Mouse (Mus musculus) hindbrain, embryonic 10.5 days (tissue): ENCODE data around the gene Ano6. TPM values are rescaled to one million over a fixed set of nuclear protein-coding genes. Genes with fewer than 3 reads are reported as not detected.

ENCODE experiments used
- DNase-seq: peaks from one replicate; pipeline ENCODE4 v3.0.0-alpha.2; 2017; ENCODE audit warnings: low spot score
- H3K27ac ChIP-seq: fragments of 300-500 bp; sonication (generic); 2 replicates; pipeline ENCODE4 v1.5.1; 2016; ENCODE audit warnings: mild to moderate bottlenecking, moderate library complexity
- H3K27me3 ChIP-seq: fragments of 300-500 bp; sonication (generic); 2 replicates; pipeline ENCODE4 v1.6.1; 2016; ENCODE audit warnings: mild to moderate bottlenecking; ENCODE audit not compliant: poor library complexity, insufficient read depth, severe bottlenecking
- H3K36me3 ChIP-seq: fragments of 300-500 bp; sonication (generic); 2 replicates; pipeline ENCODE4 v1.6.1; 2016; ENCODE audit warnings: mild to moderate bottlenecking, moderate library complexity
- H3K4me1 ChIP-seq: fragments of 300-500 bp; sonication (generic); replicated peaks from 2 replicates; pipeline ENCODE4 v1.6.1; 2016; ENCODE audit warnings: mild to moderate bottlenecking
- H3K4me3 ChIP-seq: fragments of 300-500 bp; sonication (generic); 2 replicates; pipeline ENCODE4 v1.5.1; 2016; ENCODE audit warnings: mild to moderate bottlenecking, moderate library complexity
- H3K9me3 ChIP-seq: fragments of 300-500 bp; sonication (generic); 2 replicates; pipeline ENCODE4 v1.6.1; 2016; ENCODE audit warnings: mild to moderate bottlenecking, moderate library complexity
- WGBS: fragments of 180-500 bp; shearing (Covaris S2); methylation state at CpG from one replicate; pipeline ENCODE4 v1.1.7; 2016; 5-methylcytosine and 5-hydroxymethylcytosine counted together
- polyA plus RNA-seq: library from polyadenylated mRNA; unstranded; fragments of >200 nt; fragmentation: Nextera tagmentation; extraction: Ambion mirVana; gene quantifications from 2 replicates; pipeline ENCODE4 v1.2.1, GENCODE M21; 2016

Gene Ano6
- polyA plus RNA-seq, 1 experiment from 2014 or later: 31.1 TPM

- Histone ChIP-seq H3K27me3 (no peaks in the 10 kb centered on the region), H3K4me3 (no peak overlapping the region), H3K4me1 (peaks cover 45% of the 10 kb centered on the region), H3K36me3 (0 out of 2 replicates have a peak, but pooled peaks cover 4% of the 10 kb centered on the region), H3K27ac (no peak overlapping the region), H3K9me3 (0 out of 2 replicates have a peak, but pooled peaks cover 2% of the 10 kb centered on the region)
- 88% methylated on average over 10 of the region's 10 CpGs for WGBS
- DNase-seq: no peak
Observed at GRCm38 (mm10) chr15:95884658-95885620, 94.3 kb downstream of the Ano6 start.

DNA sequence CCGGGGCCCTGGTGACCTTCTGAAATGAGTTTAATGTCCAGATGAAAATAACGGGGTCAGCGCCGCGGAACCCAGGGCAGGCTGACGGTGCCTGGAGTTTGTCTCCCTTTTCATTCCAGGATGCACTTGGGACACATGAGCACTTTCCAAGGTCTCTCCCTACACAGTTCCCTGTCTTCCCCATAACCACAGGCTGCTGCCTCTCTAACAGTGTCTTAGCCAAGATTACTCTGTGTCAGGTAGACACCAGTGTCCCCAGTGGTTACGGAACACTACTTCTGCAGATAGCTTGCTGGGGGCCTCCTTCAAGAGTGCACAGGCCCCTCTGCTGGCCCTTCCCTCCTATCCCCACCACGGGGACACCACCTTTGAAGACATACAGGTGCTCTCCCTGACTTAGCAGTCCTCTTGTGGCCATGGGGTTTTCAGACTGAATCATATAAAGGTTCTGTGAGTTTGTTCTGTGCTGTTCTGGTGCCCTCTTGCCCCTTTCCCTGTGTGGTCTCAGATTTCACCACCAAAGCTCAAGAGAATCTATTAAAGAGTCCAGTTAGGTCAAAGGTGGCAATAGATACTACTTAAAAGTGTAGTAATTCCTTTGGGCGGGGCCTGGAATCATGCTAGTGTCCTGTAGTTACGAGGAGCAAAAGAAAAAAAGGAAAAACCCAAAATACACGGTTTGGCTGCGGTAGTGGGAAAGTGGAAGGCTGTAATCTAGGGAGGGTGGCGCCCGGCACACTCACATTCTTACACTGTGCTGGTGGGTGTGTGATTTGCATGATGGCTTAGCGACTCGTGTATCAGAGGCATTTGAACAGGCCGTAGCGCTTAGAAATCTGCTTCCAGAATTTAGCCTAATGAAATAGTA is 95.5 kb downstream of the Ano6 start:
- Histone ChIP-seq H3K4me1 (peaks cover 34% of the 10 kb centered on the region), H3K36me3 (0 out of 2 replicates have a peak, but pooled peaks cover 5% of the 10 kb centered on the region), H3K27me3 (no peaks in the 10 kb centered on the region), H3K4me3 (no peak overlapping the region), H3K27ac (0 out of 2 replicates have a peak overlapping the region, but pooled peaks have one; percentile 1), H3K9me3 (0 out of 2 replicates have a peak, but pooled peaks cover 3% of the 10 kb centered on the region)
- DNase-seq: no peak
- WGBS: 78% methylated on average over 18 of the region's 18 CpGs

- Histone ChIP-seq H3K27me3 (no peaks in the 10 kb centered on the region), H3K4me1 (peaks cover 34% of the 10 kb centered on the region), H3K36me3 (0 out of 2 replicates have a peak, but pooled peaks cover 5% of the 10 kb centered on the region), H3K9me3 (0 out of 2 replicates have a peak, but pooled peaks cover 3% of the 10 kb centered on the region), H3K4me3 (no peak overlapping the region), H3K27ac (no peak overlapping the region)
- DNase-seq: no peak
- 51% methylated on average over 5 of the region's 5 CpGs for WGBS
Observed at GRCm38 (mm10) chr15:95887365-95887764, 96.7 kb downstream of the Ano6 start.

- no peak overlapping the region for H3K27ac ChIP-seq
- 82% methylated on average over 5 of the region's 5 CpGs for WGBS
- H3K9me3 ChIP-seq: 0 out of 2 replicates have a peak, but pooled peaks cover 3% of the 10 kb centered on the region
- H3K27me3 ChIP-seq: no peaks in the 10 kb centered on the region
- H3K36me3 ChIP-seq: 0 out of 2 replicates have a peak, but pooled peaks cover 5% of the 10 kb centered on the region
- no peak for DNase-seq
- H3K4me1 ChIP-seq: peaks cover 34% of the 10 kb centered on the region
- H3K4me3 ChIP-seq: no peak overlapping the region
Observed at GRCm38 (mm10) chr15:95888556-95888955, 97.9 kb downstream of the Ano6 start.

DNA sequence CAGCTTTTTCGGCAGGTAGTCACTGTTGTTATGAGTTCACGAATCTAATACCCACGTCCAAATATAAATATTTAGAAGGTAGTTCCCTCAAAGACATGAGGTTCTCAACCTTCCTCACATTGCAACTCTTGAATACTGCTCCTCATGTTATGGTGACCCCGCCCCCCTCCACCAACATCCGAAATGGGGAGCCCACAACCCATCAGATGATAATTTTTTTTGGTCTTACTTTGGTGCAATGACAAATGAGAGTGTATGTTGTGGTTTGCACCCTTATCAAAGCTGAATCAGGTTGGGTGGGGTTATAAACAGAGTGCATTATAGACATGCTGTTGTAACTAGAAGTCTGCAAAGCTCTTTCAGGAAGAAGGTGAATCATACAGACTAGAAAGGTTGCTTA is 99.7 kb downstream of the Ano6 start:
- DNase-seq: no peak
- peaks cover 34% of the 10 kb centered on the region for H3K4me1 ChIP-seq
- H3K27ac ChIP-seq: no peak overlapping the region
- WGBS: 87% methylated on average over 5 of the region's 5 CpGs
- no peaks in the 10 kb centered on the region for H3K27me3 ChIP-seq
- H3K36me3 ChIP-seq: peaks cover 15% of the 10 kb centered on the region
- H3K4me3 ChIP-seq: no peak overlapping the region
- 0 out of 2 replicates have a peak, but pooled peaks cover 3% of the 10 kb centered on the region for H3K9me3 ChIP-seq

GRCm38 (mm10) chr15:95892171-95892570 is 101.5 kb downstream of the Ano6 start:
- DNase-seq: no peak
- Histone ChIP-seq H3K27me3 (no peaks in the 10 kb centered on the region), H3K4me3 (no peak overlapping the region), H3K9me3 (0 out of 2 replicates have a peak, but pooled peaks cover 3% of the 10 kb centered on the region), H3K27ac (no peak overlapping the region), H3K4me1 (peaks cover 17% of the 10 kb centered on the region), H3K36me3 (peaks cover 22% of the 10 kb centered on the region)
- WGBS: 81% methylated on average over 4 of the region's 4 CpGs

DNA sequence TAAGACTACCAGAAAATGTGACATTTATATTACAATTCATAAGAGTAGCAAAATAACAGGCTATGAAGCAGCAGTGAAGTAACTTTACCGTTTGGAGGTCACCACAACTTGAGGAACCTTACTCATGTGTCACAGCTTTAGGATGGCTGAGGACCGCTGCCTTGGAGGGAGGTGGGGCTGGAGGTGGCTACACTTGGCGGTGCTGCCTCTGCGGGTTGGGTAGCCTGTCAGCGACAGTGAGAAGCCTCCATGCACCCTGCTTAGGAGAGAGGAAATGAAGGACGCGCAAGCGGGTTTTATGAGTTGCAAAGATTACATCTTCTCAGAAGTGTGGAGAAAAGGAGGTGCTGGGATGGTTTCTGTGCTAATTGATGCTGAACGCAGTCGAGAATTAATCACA is 102.3 kb downstream of the Ano6 start:
- H3K9me3 ChIP-seq: 0 out of 2 replicates have a peak, but pooled peaks cover 3% of the 10 kb centered on the region
- H3K27me3 ChIP-seq: no peaks in the 10 kb centered on the region
- 85% methylated on average over 10 of the region's 10 CpGs for WGBS
- peaks cover 22% of the 10 kb centered on the region for H3K36me3 ChIP-seq
- 0 out of 2 replicates have a peak, but pooled peaks cover 10% of the 10 kb centered on the region for H3K4me1 ChIP-seq
- no peak overlapping the region for H3K4me3 ChIP-seq
- DNase-seq: no peak
- no peak overlapping the region for H3K27ac ChIP-seq

DNA sequence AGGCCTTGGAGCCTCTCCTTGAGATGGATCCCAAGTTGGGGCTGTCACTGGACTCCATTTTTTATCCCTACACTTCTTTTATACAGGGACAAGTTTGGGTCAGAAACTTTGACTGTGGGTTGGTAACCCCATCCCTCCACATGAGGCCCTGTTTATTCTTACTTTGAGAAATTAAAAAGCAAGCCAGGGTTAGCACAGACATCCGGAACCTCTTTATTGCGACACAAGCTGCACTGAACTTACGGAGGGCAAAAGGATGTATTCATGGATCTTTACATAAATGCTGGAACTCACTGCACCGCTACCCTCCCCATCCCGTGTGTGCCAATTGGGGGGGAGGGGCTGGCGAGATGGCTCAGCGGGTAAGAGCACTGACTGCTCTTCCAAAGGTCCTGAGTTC is 105.1 kb downstream of the Ano6 start:
- Histone ChIP-seq H3K27ac (no peak overlapping the region), H3K36me3 (peaks cover 21% of the 10 kb centered on the region), H3K9me3 (no peaks in the 10 kb centered on the region), H3K4me3 (no peak overlapping the region), H3K4me1 (no peaks in the 10 kb centered on the region), H3K27me3 (no peaks in the 10 kb centered on the region)
- 94% methylated on average over 7 of the region's 7 CpGs for WGBS
- no peak for DNase-seq

GRCm38 (mm10) chr15:95897653-95898052 is 107.0 kb downstream of the Ano6 start:
- Histone ChIP-seq H3K4me3 (no peak overlapping the region), H3K36me3 (peaks cover 21% of the 10 kb centered on the region), H3K9me3 (no peaks in the 10 kb centered on the region), H3K27me3 (no peaks in the 10 kb centered on the region), H3K27ac (no peak overlapping the region), H3K4me1 (no peaks in the 10 kb centered on the region)
- DNase-seq: no peak
- 89% methylated on average over 12 of the region's 12 CpGs for WGBS

DNA sequence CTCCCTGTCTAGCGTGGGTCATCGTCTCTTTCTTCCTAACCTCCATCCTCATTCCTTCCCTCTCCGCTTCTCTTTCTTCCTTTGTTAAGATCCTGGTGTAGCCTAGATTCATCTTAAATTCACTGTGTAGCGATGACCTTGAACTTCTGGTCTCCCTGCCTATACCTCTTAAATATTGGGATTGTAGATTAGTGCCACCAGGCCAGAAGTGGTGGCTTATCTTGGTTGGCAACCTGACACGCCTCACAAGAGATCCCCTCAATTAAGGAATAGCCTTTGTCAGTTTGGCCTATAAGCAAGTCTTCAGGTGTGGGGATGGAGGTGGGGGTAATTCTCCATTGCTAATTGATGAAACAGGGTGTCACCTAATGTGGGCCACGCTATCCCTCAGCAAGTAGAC is 107.8 kb downstream of the Ano6 start:
- peaks cover 21% of the 10 kb centered on the region for H3K36me3 ChIP-seq
- H3K9me3 ChIP-seq: no peaks in the 10 kb centered on the region
- DNase-seq: no peak
- H3K27ac ChIP-seq: no peak overlapping the region
- H3K4me1 ChIP-seq: no peaks in the 10 kb centered on the region
- H3K4me3 ChIP-seq: no peak overlapping the region
- no peaks in the 10 kb centered on the region for H3K27me3 ChIP-seq
- 94% methylated on average over 6 of the region's 6 CpGs for WGBS

DNA sequence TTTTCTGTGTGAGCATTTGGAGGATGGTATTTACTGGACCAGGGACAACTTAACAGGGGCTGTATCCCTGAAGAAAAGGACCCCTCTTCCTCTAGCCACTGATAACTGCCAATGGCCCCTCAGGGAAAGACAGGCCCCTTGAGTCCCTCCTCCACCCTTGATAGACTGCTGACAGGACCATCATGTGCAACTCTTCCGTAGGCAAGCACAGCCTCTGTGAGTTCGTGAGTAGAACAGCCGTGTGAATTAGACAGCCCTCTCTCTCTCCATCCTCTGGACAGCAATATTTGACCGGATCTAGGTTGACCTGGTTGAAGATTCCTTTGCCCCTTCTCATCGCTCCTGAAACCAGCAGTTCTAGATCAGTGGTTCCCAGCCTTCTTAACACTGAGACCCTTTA is 111.8 kb downstream of the Ano6 start:
- Histone ChIP-seq H3K4me1 (0 out of 2 replicates have a peak, but pooled peaks cover 3% of the 10 kb centered on the region), H3K9me3 (no peaks in the 10 kb centered on the region), H3K27ac (no peak overlapping the region), H3K4me3 (no peak overlapping the region), H3K27me3 (no peaks in the 10 kb centered on the region), H3K36me3 (peaks cover 5% of the 10 kb centered on the region; the same call in 1 of the 2 replicates)
- no peak for DNase-seq
- WGBS: 90% methylated on average over 5 of the region's 5 CpGs

- no peak overlapping the region for H3K4me3 ChIP-seq
- H3K27ac ChIP-seq: no peak overlapping the region
- H3K27me3 ChIP-seq: no peaks in the 10 kb centered on the region
- 0 out of 2 replicates have a peak, but pooled peaks cover 3% of the 10 kb centered on the region for H3K4me1 ChIP-seq
- WGBS: 83% methylated on average over 14 of the region's 14 CpGs
- H3K36me3 ChIP-seq: 0 out of 2 replicates have a peak, but pooled peaks cover 8% of the 10 kb centered on the region
- H3K9me3 ChIP-seq: no peaks in the 10 kb centered on the region
- no peak for DNase-seq
Observed at GRCm38 (mm10) chr15:95904247-95904646, 113.6 kb downstream of the Ano6 start.
